Mouse (Mus musculus): ENCODE results near the gene Pepd. TPM values are rescaled to one million over a fixed set of nuclear protein-coding genes. Genes with fewer than 3 reads are reported as not detected.

The Pepd gene
- total RNA-seq, 2 experiments from 2014 or later, result 31.4 to 31.8 TPM

DNA sequence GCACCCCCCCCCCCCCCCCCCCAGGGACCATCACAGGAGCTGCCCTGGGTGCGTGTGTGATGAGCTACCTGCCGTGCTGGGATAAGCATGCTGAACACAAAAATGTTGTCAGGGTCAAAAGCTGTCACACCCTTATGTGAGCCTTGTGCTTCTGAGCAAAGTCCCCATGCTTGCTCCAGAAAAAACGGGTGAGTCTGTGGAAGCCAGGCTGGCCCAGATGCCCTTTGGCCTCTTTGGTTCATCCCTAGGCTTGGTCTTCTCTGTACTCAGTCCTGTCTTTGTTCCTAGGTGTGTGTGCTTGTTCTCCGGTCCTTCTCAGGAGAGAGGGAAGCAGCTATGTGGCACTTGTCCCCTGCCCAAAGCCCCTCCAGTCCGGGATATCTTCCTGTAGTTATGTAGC, 3.4 kb downstream of the Pepd start:
- DNase-seq (ENCODE audit: low spot score in 2 of 2), result no peak
- H3K4me3 ChIP-seq, result no peak overlapping the region
- H3K27ac ChIP-seq, result no peak overlapping the region
- no peak for TF ChIP-seq CTCF (conservative IDR thresholded peaks at IDR 0.05)

GRCm38 (mm10) chr7:34917558-34917957, 5.4 kb downstream of the Pepd start:
- no peak overlapping the region for H3K4me3 ChIP-seq
- no peak overlapping the region for H3K27ac ChIP-seq
- no peak for TF ChIP-seq CTCF (conservative IDR thresholded peaks at IDR 0.05)
- DNase-seq (ENCODE audit: low spot score in 2 of 2), result no peak

DNA sequence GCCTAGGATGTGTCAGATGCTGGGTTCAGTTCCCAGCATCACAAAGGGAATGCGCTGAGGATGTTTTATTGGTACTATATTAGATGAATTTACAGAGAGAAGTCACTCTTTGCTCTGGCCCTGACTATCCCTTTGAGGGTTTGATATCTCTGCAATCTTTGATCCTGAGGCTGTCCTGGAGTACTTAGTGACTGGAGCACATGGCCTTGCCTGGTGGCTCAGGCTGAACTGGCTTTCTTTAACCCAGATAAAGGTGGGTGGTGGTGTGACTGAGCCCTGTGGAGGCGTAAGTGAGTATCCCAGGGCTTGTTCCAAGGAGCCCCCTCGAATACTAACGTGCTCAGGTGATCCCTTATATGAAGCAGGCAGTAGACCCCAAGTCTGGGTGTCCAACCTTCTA, 5.8 kb downstream of the Pepd start:
- Histone ChIP-seq H3K4me3 (no peak overlapping the region), H3K27ac (no peak overlapping the region)
- no peak for DNase-seq (ENCODE audit: low spot score in 2 of 2)
- no peak for TF ChIP-seq CTCF (conservative IDR thresholded peaks at IDR 0.05)

GRCm38 (mm10) chr7:34918416-34918815, 6.2 kb downstream of the Pepd start:
- DNase-seq (ENCODE audit: low spot score in 2 of 2), result no peak
- TF ChIP-seq CTCF (conservative IDR thresholded peaks at IDR 0.05), result no peak
- no peak overlapping the region for H3K4me3 ChIP-seq
- no peak overlapping the region for H3K27ac ChIP-seq

- H3K4me3 ChIP-seq, result no peak overlapping the region
- DNase-seq (ENCODE audit: low spot score in 2 of 2), result no peak
- no peak overlapping the region for H3K27ac ChIP-seq
- no peak for TF ChIP-seq CTCF (conservative IDR thresholded peaks at IDR 0.05)
These were observed 6.9 kb downstream of the Pepd start for GRCm38 (mm10) chr7:34919054-34919453.

GRCm38 (mm10) chr7:34919809-34920208, 7.6 kb downstream of the Pepd start:
- DNase-seq (ENCODE audit: low spot score in 2 of 2), result no peak
- Histone ChIP-seq H3K4me3 (no peak overlapping the region), H3K27ac (no peak overlapping the region)
- peak; percentile 80 for TF ChIP-seq CTCF (conservative IDR thresholded peaks at IDR 0.05)

GRCm38 (mm10) chr7:34925208-34925607, 13.0 kb downstream of the Pepd start:
- H3K27ac ChIP-seq, result no peak overlapping the region
- H3K4me3 ChIP-seq, result no peak overlapping the region
- DNase-seq (ENCODE audit: low spot score in 2 of 2), result no peak
- no peak for TF ChIP-seq CTCF (conservative IDR thresholded peaks at IDR 0.05)

GRCm38 (mm10) chr7:34925956-34926355, 13.8 kb downstream of the Pepd start:
- TF ChIP-seq CTCF (conservative IDR thresholded peaks at IDR 0.05), result no peak
- DNase-seq (ENCODE audit: low spot score in 2 of 2), result no peak
- no peak overlapping the region for H3K4me3 ChIP-seq
- H3K27ac ChIP-seq, result no peak overlapping the region

DNA sequence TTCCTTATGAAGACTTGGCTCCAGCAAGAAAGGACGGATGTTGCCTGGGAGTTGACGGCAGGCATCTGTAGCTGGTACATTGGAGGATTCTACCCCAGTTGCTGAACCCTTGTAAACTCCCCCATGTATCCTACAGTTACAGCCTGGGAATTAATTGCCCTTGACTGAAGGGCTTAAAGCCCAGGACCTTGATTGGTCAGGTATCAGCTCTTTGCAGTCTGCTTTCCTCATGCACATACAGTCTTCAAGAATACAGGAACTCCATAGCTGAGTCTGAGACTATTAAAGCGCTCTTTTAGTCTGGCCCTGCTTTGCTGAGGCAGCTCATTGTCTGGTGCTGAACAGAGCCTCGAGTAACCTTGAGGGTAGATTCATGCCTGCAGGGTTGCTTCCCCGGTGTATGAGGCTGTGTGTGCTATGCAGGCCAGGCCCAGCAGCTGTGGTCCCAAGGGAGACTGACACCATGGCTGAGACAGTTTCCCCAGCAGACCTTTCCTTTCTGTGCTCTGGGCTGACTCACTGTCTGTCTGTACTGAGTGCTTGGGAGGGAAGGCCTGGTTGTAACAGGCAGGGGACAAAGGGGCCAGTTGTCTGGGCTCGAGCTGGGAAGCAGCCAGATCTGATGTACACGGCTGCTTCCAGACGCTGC, 17.6 kb downstream of the Pepd start:
- peak overlapping the region; percentile 24; the same call in 1 of the 2 replicates for H3K27ac ChIP-seq
- DNase-seq (ENCODE audit: low spot score in 2 of 2), result no peak
- no peak for TF ChIP-seq CTCF (conservative IDR thresholded peaks at IDR 0.05)
- no peak overlapping the region for H3K4me3 ChIP-seq

GRCm38 (mm10) chr7:34930263-34930757, 18.1 kb downstream of the Pepd start:
- H3K27ac ChIP-seq, result no peak overlapping the region
- H3K4me3 ChIP-seq, result no peak overlapping the region
- TF ChIP-seq CTCF (conservative IDR thresholded peaks at IDR 0.05), result no peak
- no peak for DNase-seq (ENCODE audit: low spot score in 2 of 2)

- DNase-seq (ENCODE audit: low spot score in 2 of 2), result no peak
- TF ChIP-seq CTCF (conservative IDR thresholded peaks at IDR 0.05), result no peak
- Histone ChIP-seq H3K27ac (no peak overlapping the region), H3K4me3 (no peak overlapping the region)
These were observed 20.5 kb downstream of the Pepd start for GRCm38 (mm10) chr7:34932631-34933030.

GRCm38 (mm10) chr7:34933142-34933541, 21.0 kb downstream of the Pepd start:
- TF ChIP-seq CTCF (conservative IDR thresholded peaks at IDR 0.05), result no peak
- no peak overlapping the region for H3K4me3 ChIP-seq
- DNase-seq (ENCODE audit: low spot score in 2 of 2), result no peak
- no peak overlapping the region for H3K27ac ChIP-seq

GRCm38 (mm10) chr7:34936347-34936746, 24.2 kb downstream of the Pepd start:
- H3K4me3 ChIP-seq, result no peak overlapping the region
- no peak overlapping the region for H3K27ac ChIP-seq
- no peak for DNase-seq (ENCODE audit: low spot score in 2 of 2)
- peak; percentile 64 for TF ChIP-seq CTCF (conservative IDR thresholded peaks at IDR 0.05)

DNA sequence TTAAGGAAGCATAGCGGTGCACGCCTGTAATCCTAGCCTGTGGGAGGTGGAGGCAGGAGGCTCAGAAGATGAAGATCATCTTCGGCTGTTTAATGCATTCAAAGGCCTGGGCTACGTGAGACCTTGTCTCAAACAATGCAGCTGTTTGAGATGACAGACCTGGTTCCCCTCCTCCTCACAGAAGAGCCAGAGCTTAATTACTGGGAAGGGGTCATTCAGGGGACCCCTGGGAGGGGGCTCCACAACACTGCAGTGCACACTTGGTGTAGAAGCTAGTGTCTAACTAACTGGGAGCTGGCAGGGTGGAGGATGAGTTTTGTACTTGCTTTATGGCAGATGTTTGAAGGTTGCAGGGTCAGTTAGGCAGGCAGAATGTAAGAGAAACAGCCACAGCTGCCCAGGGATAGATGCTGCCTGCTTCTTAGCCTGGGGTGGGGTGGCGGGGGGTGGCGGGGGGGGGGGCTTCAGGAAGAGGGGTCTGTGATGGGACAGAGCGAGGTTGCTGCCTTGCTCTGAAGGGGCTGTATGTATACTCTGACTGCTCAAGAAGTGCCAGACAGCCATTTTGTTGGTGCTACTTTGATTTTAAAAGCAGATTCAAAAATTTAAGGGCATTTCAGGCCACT, 26.6 kb downstream of the Pepd start:
- Histone ChIP-seq H3K27ac (peak overlapping the region; percentile 75; the same call in 1 of the 2 replicates), H3K4me3 (no peak overlapping the region)
- DNase-seq (ENCODE audit: low spot score in 2 of 2), result no peak
- TF ChIP-seq CTCF (conservative IDR thresholded peaks at IDR 0.05), result no peak

All from layer of hippocampus, adult 2 months (tissue).